Mouse (Mus musculus): ENCODE measurements around the gene Irak3. TPM values are rescaled to one million over a fixed set of nuclear protein-coding genes. Genes with fewer than 3 reads are reported as not detected.
A peak's percentile ranks its signal among the peaks of the same experiment; 100 is the strongest.

The Irak3 gene
- polyA plus RNA-seq, 1 experiment: 24.3 TPM

GRCm38 (mm10) chr10:120169841-120170240 lies 32.1 kb downstream of the Irak3 start:
- no peaks in the 10 kb centered on the region; the same call in none of the 2 replicates for H3K36me3 ChIP-seq (ENCODE audit: control insufficient read depth, insufficient read depth, low read length)
- H3K4me3 ChIP-seq (ENCODE audit: control insufficient read depth, low read depth, low read length): no peak overlapping the region
- H3K27ac ChIP-seq (ENCODE audit: control insufficient read depth, insufficient read depth, low read depth, low read length): no peak overlapping the region
- H3K4me1 ChIP-seq (ENCODE audit: control insufficient read depth, insufficient read depth, low read length): peaks cover 13% of the 10 kb centered on the region
- TF ChIP-seq CTCF (IDR thresholded peaks at IDR 0.05; ENCODE audit: control insufficient read depth, insufficient read depth, insufficient replicate concordance, low read depth, low read length) (no peak), POLR2A (IDR thresholded peaks at IDR 0.05; ENCODE audit: control insufficient read depth, low read depth, low read length) (no peak)
- no peaks in the 10 kb centered on the region for H3K27me3 ChIP-seq (ENCODE audit: control insufficient read depth, insufficient read depth, low read length)

GRCm38 (mm10) chr10:120169064-120169463 lies 32.9 kb downstream of the Irak3 start:
- TF ChIP-seq CTCF (IDR thresholded peaks at IDR 0.05; ENCODE audit: control insufficient read depth, insufficient read depth, insufficient replicate concordance, low read depth, low read length): no peak
- TF ChIP-seq POLR2A (IDR thresholded peaks at IDR 0.05; ENCODE audit: control insufficient read depth, low read depth, low read length): no peak
- no peaks in the 10 kb centered on the region; the same call in none of the 2 replicates for H3K36me3 ChIP-seq (ENCODE audit: control insufficient read depth, insufficient read depth, low read length)
- peaks cover 12% of the 10 kb centered on the region for H3K4me1 ChIP-seq (ENCODE audit: control insufficient read depth, insufficient read depth, low read length)
- no peak overlapping the region for H3K27ac ChIP-seq (ENCODE audit: control insufficient read depth, insufficient read depth, low read depth, low read length)
- H3K4me3 ChIP-seq (ENCODE audit: control insufficient read depth, low read depth, low read length): no peak overlapping the region
- H3K27me3 ChIP-seq (ENCODE audit: control insufficient read depth, insufficient read depth, low read length): no peaks in the 10 kb centered on the region

DNA sequence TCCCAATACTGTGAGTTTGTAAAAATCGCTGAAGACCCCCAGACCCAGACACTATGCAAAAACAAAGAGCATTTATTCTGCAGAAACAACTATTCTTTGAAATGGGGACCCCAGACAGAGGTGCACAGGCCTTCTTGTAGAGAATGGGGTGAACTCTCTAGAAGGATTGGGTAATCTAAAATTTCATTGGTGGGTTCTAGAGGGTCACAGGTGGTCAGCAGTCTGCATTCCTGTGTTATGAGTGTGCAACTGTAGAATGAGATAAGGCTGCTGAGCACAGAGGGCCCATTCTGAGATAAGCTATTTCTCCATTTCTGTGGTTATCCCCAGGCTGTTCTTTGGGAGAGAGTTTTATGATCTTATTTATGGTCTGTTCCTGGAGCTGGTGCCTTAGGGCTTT lies 33.9 kb downstream of the Irak3 start:
- H3K27ac ChIP-seq (ENCODE audit: control insufficient read depth, insufficient read depth, low read depth, low read length): no peak overlapping the region
- H3K27me3 ChIP-seq (ENCODE audit: control insufficient read depth, insufficient read depth, low read length): no peaks in the 10 kb centered on the region
- H3K36me3 ChIP-seq (ENCODE audit: control insufficient read depth, insufficient read depth, low read length): no peaks in the 10 kb centered on the region; the same call in none of the 2 replicates
- H3K4me1 ChIP-seq (ENCODE audit: control insufficient read depth, insufficient read depth, low read length): peaks cover 11% of the 10 kb centered on the region
- H3K4me3 ChIP-seq (ENCODE audit: control insufficient read depth, low read depth, low read length): no peak overlapping the region
- TF ChIP-seq POLR2A (IDR thresholded peaks at IDR 0.05; ENCODE audit: control insufficient read depth, low read depth, low read length) (no peak), CTCF (IDR thresholded peaks at IDR 0.05; ENCODE audit: control insufficient read depth, insufficient read depth, insufficient replicate concordance, low read depth, low read length) (no peak)

DNA sequence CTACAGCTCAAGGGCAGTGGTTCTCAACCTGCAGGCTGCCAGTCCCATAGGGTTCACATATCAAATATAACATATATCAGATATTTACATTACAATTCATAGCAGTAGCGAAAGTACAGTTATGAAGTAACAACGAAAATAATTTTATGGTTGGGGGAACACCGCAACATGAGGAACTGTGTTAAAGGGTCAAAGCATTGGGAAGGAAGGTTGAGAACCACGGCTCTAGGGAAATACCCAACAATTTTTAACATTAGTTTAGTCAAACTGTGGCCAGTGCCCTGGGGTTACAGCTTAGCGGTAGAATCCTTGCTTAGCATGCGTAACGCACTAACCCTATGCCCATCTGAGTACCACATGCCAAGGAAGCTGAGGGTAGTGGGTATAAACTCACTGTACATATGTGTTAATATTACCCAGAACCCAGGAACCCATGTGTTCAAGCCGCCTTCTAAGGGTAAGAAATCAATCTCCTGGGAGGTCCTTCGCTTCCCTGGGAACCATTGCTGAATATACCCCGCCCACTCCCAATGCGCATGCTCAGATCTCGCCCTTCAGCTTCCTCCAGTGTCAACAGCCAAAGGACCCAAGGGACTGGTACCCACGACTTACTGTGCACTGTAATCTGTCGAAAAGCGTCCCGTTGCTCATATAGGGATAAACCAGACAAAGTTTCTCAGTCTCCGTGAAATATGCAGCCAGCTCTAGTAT lies 36.0 kb downstream of the Irak3 start:
- Histone ChIP-seq H3K4me1 (ENCODE audit: control insufficient read depth, insufficient read depth, low read length) (peaks cover 9% of the 10 kb centered on the region), H3K27me3 (ENCODE audit: control insufficient read depth, insufficient read depth, low read length) (no peaks in the 10 kb centered on the region), H3K4me3 (ENCODE audit: control insufficient read depth, low read depth, low read length) (peak overlapping the region; percentile 15; the same call in 1 of the 2 replicates), H3K27ac (ENCODE audit: control insufficient read depth, insufficient read depth, low read depth, low read length) (peak overlapping the region; percentile 63), H3K36me3 (ENCODE audit: control insufficient read depth, insufficient read depth, low read length) (no peaks in the 10 kb centered on the region; the same call in none of the 2 replicates)
- TF ChIP-seq POLR2A (IDR thresholded peaks at IDR 0.05; ENCODE audit: control insufficient read depth, low read depth, low read length) (no peak), CTCF (IDR thresholded peaks at IDR 0.05; ENCODE audit: control insufficient read depth, insufficient read depth, insufficient replicate concordance, low read depth, low read length) (no peak)

GRCm38 (mm10) chr10:120164931-120165792 lies 36.8 kb downstream of the Irak3 start:
- Histone ChIP-seq H3K27ac (ENCODE audit: control insufficient read depth, insufficient read depth, low read depth, low read length) (no peak overlapping the region), H3K4me1 (ENCODE audit: control insufficient read depth, insufficient read depth, low read length) (peaks cover 11% of the 10 kb centered on the region), H3K4me3 (ENCODE audit: control insufficient read depth, low read depth, low read length) (no peak overlapping the region), H3K36me3 (ENCODE audit: control insufficient read depth, insufficient read depth, low read length) (no peaks in the 10 kb centered on the region; the same call in none of the 2 replicates), H3K27me3 (ENCODE audit: control insufficient read depth, insufficient read depth, low read length) (no peaks in the 10 kb centered on the region)
- TF ChIP-seq POLR2A (IDR thresholded peaks at IDR 0.05; ENCODE audit: control insufficient read depth, low read depth, low read length) (no peak), CTCF (IDR thresholded peaks at IDR 0.05; ENCODE audit: control insufficient read depth, insufficient read depth, insufficient replicate concordance, low read depth, low read length) (no peak)

DNA sequence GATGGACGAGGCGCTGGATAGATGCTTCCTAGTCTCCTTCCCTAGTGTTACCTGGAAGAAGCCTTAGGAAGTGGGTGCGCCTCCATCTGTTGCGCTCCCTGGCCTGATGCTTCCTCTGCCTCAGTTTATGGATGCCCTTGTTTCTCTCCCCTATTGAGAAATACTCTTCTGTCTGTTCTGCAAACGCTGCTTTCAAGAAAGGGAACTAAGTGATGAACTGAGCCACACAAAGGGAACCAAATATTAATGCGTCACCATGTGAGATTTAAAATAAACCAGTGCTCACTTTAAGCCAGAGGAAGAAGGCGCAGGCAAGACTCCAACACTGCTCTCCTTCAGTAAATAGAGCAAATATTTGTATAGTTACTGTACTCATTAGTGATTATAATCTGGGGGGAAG lies 38.4 kb downstream of the Irak3 start:
- H3K27ac ChIP-seq (ENCODE audit: control insufficient read depth, insufficient read depth, low read depth, low read length): no peak overlapping the region
- H3K4me1 ChIP-seq (ENCODE audit: control insufficient read depth, insufficient read depth, low read length): peaks cover 15% of the 10 kb centered on the region
- no peak overlapping the region for H3K4me3 ChIP-seq (ENCODE audit: control insufficient read depth, low read depth, low read length)
- no peaks in the 10 kb centered on the region; the same call in none of the 2 replicates for H3K36me3 ChIP-seq (ENCODE audit: control insufficient read depth, insufficient read depth, low read length)
- TF ChIP-seq CTCF (IDR thresholded peaks at IDR 0.05; ENCODE audit: control insufficient read depth, insufficient read depth, insufficient replicate concordance, low read depth, low read length) (no peak), POLR2A (IDR thresholded peaks at IDR 0.05; ENCODE audit: control insufficient read depth, low read depth, low read length) (no peak)
- no peaks in the 10 kb centered on the region for H3K27me3 ChIP-seq (ENCODE audit: control insufficient read depth, insufficient read depth, low read length)

GRCm38 (mm10) chr10:120162840-120163239 lies 39.1 kb downstream of the Irak3 start:
- no peak overlapping the region for H3K4me3 ChIP-seq (ENCODE audit: control insufficient read depth, low read depth, low read length)
- peaks cover 15% of the 10 kb centered on the region for H3K4me1 ChIP-seq (ENCODE audit: control insufficient read depth, insufficient read depth, low read length)
- no peak overlapping the region for H3K27ac ChIP-seq (ENCODE audit: control insufficient read depth, insufficient read depth, low read depth, low read length)
- no peak for TF ChIP-seq CTCF (IDR thresholded peaks at IDR 0.05; ENCODE audit: control insufficient read depth, insufficient read depth, insufficient replicate concordance, low read depth, low read length)
- no peak for TF ChIP-seq POLR2A (IDR thresholded peaks at IDR 0.05; ENCODE audit: control insufficient read depth, low read depth, low read length)
- no peaks in the 10 kb centered on the region; the same call in none of the 2 replicates for H3K36me3 ChIP-seq (ENCODE audit: control insufficient read depth, insufficient read depth, low read length)
- no peaks in the 10 kb centered on the region for H3K27me3 ChIP-seq (ENCODE audit: control insufficient read depth, insufficient read depth, low read length)
